Mouse (Mus musculus) bone marrow macrophage, adult 2 months (primary cell): ENCODE measurements around the gene Sypl.

Experiments
- CTCF ChIP-seq: IDR thresholded peaks from 2 replicates; pipeline ENCODE4 v1.5.1; 2012; ENCODE audit warnings: low read depth, mild to moderate bottlenecking, low read length, moderate library complexity
- POLR2A ChIP-seq: IDR thresholded peaks from 2 replicates; pipeline ENCODE4 v1.6.1; 2012; ENCODE audit warnings: mild to moderate bottlenecking, low read depth, low read length, borderline replicate concordance

DNA sequence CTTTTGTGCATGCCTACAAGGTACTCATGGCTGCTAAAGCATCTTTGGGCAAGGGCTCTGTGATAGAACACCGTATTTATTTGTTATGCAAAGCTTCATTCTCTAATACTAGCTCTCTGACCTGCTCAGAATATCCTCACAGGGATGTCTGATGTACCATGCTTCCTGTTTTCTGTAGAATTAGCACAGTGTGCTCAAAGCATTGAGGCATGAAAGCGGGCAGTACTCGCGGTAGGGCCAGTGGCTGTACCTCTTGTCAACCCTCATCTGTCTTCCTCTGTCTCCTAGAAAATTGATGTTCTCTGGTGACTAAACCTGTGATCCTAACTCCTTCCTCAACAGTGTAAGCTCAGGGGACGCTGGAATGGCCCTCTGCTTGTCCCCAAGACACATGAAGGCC, 40.4 kb downstream of the Sypl start:
- TF ChIP-seq POLR2A (no peak), CTCF (no peak)
